Mouse (Mus musculus) neural tube, embryonic 12.5 days (tissue): ENCODE data around the gene Gm21310. TPM values are rescaled to one million over a fixed set of nuclear protein-coding genes. Genes with fewer than 3 reads are reported as not detected.
"Not testable (repeated sequence)": the region's sequence is repeated elsewhere in the genome, so short reads cannot be mapped to it uniquely, and the experiment has no call there.

ENCODE experiments used
- ATAC-seq: fragments of 200-750 bp; cut with Nextera tagmentation; 2 replicates; pipeline ENCODE4 v1.8.0; 2017; ENCODE audit warnings: low read depth, mild to moderate bottlenecking, moderate TSS enrichment, moderate library complexity; ENCODE audit not compliant: low FRiP score
- H3K27ac ChIP-seq: fragments of 300-500 bp; sonication (generic); 2 replicates; pipeline ENCODE4 v1.5.1; 2016
- H3K27me3 ChIP-seq: fragments of 300-500 bp; sonication (generic); replicated peaks from 2 replicates; pipeline ENCODE4 v1.6.1; 2016; ENCODE audit warnings: mild to moderate bottlenecking
- H3K36me3 ChIP-seq: fragments of 300-500 bp; sonication (generic); 2 replicates; pipeline ENCODE4 v1.6.1; 2016; ENCODE audit warnings: mild to moderate bottlenecking
- H3K4me1 ChIP-seq: fragments of 300-500 bp; sonication (generic); 2 replicates; pipeline ENCODE4 v1.6.1; 2016
- H3K4me2 ChIP-seq: fragments of 300-500 bp; sonication (generic); replicated peaks from 2 replicates; pipeline ENCODE4 v1.6.1; 2016; ENCODE audit warnings: mild to moderate bottlenecking
- H3K4me3 ChIP-seq: fragments of 300-500 bp; sonication (generic); 2 replicates; pipeline ENCODE4 v1.5.1; 2016
- H3K9ac ChIP-seq: fragments of 300-500 bp; sonication (generic); 2 replicates; pipeline ENCODE4 v1.6.1; 2016; ENCODE audit warnings: mild to moderate bottlenecking
- H3K9me3 ChIP-seq: fragments of 300-500 bp; sonication (generic); 2 replicates; pipeline ENCODE4 v1.6.1; 2016; ENCODE audit warnings: mild to moderate bottlenecking
- polyA plus RNA-seq: library from polyadenylated mRNA; unstranded; fragments of >200 nt; fragmentation: Nextera tagmentation; extraction: Ambion mirVana; gene quantifications from 2 replicates; pipeline ENCODE4 v1.2.1, GENCODE M21; 2016

The Gm21310 gene
- not detected in 2 replicates for polyA plus RNA-seq

DNA sequence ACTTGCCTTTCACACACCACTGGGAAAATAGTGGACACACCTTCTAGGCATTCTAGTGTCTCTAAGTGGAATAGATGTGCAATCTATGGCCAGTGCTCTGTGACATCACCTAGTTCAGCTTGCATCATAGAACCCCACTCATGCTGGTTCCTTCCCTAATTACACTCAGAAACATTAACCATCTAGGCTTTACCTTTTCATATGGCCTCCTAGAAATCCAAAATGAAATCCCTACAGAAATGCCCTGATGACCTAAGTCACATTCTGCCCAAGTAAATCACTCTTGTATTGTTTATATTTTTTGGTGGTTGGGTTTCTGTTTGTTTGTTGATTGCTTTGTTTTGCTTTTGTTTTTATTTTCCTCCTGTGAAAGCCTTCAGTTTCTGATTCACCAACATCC is at the start of gene Gm21310:
Gene Gm21310, minus strand, starts transcription at position 101 of the 400 bp plus-strand sequence.
- H3K9me3 ChIP-seq, H3K27ac ChIP-seq, H3K36me3 ChIP-seq, H3K4me3 ChIP-seq, ATAC-seq, H3K9ac ChIP-seq, H3K4me1 ChIP-seq, H3K4me2 ChIP-seq, H3K27me3 ChIP-seq: not testable (repeated sequence)

Other genes starting within 250 kb of the Gm21310 start
- gene Gm20834, start 177.4 kb upstream of the Gm21310 start, polyA plus RNA-seq = not detected in 2 replicates